Mouse (Mus musculus) mouse embryonic stem cell (cell line): ENCODE data around the gene Herc3.
"Not testable (repeated sequence)": the region's sequence is repeated elsewhere in the genome, so short reads cannot be mapped to it uniquely, and the experiment has no call there.

ENCODE experiments used
- in situ Hi-C, 2 experiments: fragments of 300-500 bp; cut with MboI; formaldehyde crosslinking; loops; 1 replicate in 1 of 2; 3 replicates in 1 of 2; pipeline ENCODE4 v1.14.3; 2019 to 2020; ENCODE audit warnings: low sequenced_read_pairs in 2 of 2, low pct_unique_long_range_greater_than_20kb in 1 of 2, mixed read lengths in 1 of 2; ENCODE audit not compliant: unreplicated experiment in 1 of 2

Herc3 gene

DNA sequence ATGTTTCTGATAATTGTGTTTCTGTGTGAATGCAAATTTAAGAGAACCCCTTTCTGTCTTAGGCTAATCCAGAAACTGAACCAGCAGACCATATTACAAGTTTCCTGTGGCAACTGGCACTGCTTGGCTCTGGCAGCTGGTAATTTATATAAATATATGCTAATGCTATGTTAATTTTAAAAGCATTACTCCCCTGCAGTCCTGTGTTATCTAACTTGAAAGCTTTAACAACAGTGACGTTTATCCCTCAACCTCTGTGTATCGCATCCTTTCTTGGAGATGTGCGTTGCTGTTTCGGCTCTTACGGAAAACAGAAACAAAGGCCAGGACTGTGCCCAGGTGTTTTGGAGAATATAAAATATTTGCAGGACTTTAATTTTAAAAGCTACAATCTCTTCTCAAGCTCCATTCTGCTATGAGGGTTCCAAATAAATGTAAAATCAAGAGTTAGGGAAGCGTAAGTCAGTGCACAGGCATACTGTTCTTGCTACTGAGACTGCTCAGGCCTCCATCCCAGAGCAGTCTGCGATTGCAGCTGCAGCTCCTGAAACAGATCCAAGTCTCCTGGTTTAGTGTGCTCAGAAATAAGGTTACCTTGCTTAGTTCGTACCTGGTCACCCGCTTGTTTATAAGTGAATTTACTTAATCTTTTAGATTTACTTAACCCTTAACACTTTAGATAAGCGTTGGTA is 24.6 kb downstream of the Herc3 start:
- in situ Hi-C loops: no loop called here

GRCm38 (mm10) chr6:58856494-58856893 is 25.2 kb downstream of the Herc3 start:
- in situ Hi-C loops: no loop called here

DNA sequence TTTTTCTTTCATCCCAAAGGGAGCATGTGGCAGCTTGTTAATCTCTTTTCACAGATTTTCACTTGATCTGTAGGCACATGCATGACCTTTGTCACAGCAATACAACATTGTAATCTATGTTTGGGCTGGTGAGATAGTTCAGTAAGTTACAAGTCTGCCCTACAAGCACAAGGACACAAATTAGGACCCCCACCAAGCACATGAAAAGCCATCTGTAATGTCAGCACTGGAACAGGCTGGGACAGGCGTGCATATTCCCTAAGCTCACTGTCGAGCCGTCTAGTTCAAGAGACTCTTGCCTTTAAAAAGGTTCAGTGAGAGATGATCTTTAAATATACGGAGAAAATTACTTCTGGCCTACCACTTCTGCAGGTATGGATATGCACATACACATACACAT is 28.3 kb downstream of the Herc3 start:
- in situ Hi-C loops: no loop called here

DNA sequence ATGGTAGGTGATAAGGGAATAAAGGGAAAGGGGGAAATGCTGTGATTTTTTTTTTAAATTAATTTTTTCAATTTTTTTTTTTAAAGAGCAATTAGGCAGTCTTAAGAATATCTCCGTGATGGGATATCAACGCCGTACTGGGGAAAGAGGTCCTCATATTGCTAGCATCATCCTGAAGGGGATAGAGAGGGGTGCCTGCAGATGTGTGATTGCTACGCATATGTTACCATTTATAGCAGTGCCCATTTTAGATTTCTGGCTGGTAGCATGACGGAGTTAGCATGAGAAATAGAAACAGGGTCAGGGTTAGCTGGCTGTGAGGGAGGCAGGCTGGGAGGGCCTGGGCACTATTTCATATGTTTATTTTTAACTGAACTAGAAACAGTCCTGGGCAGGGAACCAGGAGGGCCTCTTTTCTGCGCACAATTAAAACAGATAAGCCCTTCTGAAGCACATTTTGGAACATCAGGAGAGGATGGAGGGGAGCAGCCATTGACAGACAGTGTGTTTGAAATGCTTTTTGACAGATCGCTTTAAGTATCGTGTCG is 31.3 kb downstream of the Herc3 start:
- in situ Hi-C loops: no loop called here

- in situ Hi-C loops: no loop called here
These were observed 32.5 kb downstream of the Herc3 start for GRCm38 (mm10) chr6:58863631-58864235.

GRCm38 (mm10) chr6:58867858-58868257 is 36.6 kb downstream of the Herc3 start:
- in situ Hi-C loops: not testable (repeated sequence)

DNA sequence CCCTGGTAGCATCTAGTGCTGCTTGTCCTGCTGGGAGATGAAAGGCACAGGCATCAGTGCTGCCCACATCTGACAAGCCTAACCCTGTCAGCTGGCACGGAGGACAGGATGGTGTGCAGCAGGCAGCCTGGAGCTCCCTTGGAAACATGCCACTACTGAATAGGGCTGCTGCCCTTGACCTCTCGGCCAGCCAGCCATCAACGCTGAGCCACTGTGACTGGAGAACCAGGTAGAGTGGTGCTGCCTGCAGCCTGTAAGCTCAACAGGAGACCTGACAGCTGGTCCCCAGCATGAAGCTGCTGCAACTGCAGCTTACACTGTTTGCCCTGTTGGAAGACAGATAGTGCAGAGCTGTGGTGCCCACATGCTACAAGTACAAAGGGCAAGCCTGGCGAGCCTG is 48.3 kb downstream of the Herc3 start:
- in situ Hi-C loops: no loop called here

- in situ Hi-C loops: no loop called here
These were observed 48.7 kb downstream of the Herc3 start for GRCm38 (mm10) chr6:58879987-58880386.

DNA sequence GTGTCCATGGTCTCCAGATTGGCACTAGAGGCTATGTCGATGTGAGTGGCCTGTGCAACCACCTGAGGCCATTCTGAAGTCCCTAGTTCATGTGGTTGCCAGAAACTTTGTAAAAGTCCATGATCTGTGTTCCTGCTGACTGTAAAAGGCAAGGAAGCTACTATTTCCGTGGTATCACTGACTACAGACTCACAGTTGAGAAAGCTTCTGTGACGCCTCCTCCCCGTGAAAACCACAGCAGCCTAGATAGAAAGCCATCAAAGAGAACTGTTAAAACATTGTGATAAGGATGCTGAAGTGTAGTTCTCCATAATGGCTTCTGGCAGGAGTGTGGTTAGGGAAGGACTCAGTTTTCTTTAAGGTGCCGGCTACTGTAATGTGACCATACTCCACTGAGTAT is 49.6 kb downstream of the Herc3 start:
- in situ Hi-C loops: no loop called here

DNA sequence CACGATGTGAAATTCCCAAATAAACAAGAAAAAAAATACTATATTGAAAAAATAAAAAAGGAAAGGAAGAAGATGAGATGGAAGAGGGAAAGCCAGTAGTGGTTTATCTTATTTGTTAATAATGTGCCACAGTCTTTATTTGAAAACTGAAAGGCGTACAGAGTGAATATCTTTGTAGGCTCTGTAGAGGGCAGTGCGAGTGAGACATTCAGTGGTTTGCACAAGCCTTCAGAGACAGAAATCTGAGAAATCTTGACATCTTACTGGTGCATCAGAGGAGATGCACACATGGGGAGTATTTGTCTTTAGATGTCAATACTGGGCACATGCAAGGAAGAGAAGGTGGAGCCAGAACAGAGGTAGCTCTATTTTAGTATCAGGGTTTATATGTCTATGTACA is 50.1 kb downstream of the Herc3 start:
- in situ Hi-C loops: no loop called here

DNA sequence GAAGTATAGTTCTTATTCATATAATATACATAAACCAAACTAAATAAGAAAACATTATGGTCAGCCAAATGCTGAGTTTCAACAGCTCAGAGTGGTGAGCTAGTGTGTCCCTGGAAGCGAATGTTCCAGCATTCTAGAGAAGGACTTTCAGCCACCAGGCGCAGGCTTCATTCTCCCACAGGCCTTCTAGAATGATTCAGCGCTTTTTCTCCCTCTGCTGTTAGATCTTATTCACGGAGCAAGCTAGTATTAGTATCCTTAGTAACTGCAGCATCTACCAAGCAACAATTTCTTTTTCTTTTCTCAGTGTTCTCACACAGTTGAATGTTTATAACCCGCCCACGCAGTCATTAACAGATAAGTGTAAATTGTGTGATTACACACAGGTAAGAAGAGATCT is 51.0 kb downstream of the Herc3 start:
- in situ Hi-C loops: no loop called here

GRCm38 (mm10) chr6:58889917-58890316 is 58.7 kb downstream of the Herc3 start:
- in situ Hi-C loops: no loop called here

DNA sequence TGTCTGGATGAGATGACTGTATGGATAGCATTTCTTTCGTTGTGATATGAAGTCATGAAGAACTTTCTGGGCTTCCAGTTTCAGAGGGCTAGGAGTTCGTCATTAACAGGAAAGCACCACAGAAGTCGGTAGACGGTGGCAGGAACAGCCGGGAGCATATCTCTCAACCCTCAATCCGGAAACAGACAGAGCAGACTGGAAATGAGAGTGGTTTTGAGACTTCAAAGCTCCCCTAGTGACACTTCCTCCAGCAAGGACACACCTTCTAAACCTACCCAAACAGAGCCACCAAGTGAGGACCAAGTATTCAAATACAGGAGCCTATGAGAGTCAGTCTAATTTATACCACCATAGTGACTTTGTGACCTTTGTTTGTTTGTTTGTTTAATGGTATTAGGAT is 62.0 kb downstream of the Herc3 start:
- in situ Hi-C loops: no loop called here

DNA sequence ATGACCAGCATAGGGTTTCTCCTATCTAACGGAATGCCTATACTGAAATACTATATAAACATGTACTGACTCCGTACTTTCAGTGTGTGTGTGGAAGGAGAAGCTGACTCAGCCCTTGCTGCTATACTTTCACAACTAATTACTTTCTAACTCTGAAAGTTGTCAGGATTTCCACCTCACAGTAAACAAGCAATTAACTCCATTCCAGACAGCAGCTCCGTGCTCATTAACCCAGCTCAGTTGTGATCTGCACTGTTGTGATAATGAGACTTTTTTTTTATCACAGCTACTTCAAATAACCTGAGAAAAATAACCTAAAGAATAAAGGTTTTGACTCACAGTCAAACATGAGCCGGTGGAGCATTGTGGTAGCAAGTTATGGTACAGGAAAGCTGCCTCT is 63.7 kb downstream of the Herc3 start:
- in situ Hi-C loops: no loop called here

DNA sequence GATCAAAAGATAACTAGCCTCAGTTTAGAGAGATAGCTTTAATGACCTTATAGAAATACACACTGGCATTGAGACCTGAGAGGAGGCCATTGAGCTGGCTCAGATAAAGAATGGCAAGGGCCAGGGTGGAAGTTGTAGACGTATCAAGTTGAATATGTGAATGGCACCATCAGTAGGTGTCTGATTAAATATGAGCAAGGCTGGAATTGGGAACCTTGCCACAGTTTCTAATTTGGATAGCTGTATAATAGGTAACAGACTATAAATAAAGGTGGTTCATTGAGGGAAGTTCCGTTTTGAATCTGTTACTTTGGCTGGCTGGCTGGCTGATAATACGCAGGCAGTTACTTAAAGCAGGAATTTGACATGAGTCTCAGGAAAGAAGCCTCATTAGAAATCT is 65.4 kb downstream of the Herc3 start:
- in situ Hi-C loops: no loop called here

DNA sequence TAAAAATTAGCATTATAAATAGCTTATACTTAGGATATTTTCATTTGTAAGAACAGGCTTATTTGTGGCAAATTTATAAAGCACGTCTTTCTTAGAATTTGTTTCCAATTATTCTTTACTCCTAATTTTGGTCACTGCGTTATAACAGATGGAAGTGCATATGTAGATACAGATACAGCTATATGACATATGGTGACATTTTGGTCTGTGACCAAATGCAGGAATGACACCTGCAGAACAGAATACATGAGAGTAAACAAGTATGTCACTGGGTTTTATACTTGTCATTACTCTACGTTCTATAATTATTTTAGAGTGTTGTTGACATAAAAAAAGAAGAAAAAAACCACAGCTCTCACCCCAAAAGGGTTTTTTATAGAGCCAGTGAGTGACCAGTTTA is 67.8 kb downstream of the Herc3 start:
- in situ Hi-C loops: no loop called here

DNA sequence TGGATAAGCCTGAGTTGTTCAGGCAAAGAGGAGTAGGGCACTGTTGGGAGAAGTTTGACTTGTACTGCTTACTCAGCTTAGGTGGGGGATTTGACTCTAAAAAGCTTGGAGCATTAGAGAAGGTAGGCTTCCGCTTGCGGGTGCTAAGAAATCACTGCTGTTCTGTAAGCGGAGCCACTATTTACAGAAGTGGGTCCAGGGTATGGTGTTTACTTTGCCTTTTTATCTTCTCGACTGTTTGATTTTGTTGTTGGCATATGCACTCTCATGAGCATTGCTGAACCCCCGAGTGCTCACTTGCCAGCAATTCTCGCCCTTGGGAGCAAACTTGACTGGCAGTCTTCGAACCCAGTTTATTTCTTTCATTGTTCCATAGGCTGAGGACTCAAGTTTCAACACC is 69.3 kb downstream of the Herc3 start:
- in situ Hi-C loops: no loop called here

DNA sequence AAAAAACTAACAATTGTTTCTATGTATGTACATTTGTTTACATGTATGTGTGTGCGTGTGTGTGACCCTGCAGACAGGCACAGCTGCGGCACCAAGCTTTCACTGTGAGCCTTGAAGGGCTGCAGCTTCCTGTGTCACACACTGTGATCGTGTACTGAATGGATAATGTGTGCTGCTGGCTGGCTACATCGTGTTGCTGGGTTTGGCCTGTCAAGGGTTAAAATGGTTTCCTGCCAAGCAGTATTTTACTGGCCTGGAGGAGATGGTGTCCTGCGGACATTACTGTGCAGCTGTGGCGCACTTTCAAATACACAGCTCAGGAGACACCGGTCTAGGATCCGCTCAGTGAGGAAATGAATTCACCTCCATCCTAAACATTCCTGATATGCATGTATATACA is 71.9 kb downstream of the Herc3 start:
- in situ Hi-C loops: no loop called here

DNA sequence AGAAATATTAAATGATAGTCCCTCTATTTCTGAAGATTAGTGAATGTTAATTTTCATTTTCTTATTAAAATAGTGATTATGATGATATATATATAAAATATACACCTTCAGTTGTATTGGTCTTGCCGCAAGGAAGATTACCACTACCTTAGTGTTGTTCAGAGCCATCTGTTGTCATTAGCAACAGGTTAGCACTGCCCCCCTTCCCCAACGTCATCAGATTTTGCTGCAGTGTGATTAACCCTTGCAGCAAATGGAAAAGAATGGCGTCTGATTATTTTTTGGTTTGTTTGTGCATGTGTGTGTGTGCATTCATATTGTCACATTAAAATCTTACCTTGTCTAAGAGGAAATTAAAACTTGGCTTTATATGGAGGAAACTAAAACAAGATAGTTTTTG is 73.3 kb downstream of the Herc3 start:
- in situ Hi-C loops: no loop called here

DNA sequence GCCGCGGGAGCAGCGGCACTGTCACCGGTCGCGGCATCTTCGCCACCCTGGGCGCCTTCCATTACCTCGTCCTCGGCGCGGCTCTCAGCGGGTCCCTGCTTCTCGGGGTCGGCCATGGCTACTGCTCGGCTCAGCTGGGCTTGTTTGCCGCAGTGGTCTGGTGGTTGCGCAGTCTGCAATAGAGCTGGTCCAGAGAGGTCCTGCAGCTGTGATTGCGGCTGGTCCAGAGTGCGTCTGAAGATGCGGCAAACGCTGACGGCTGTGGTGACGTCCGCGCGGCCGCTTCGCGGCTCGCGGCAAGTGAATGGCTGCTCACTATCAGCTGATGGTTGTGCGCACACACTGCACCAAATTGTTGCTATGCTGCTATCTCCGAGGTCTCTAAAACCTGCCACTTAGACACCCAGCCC is 75.6 kb downstream of the Herc3 start, which contains the start of gene Nap1l5:
Nap1l5 (minus strand) TSS at position 225 of the 410 bp plus-strand sequence.
- in situ Hi-C loops: no loop called here
